Mouse (Mus musculus) liver, adult 2 months (tissue): ENCODE measurements around the gene Ttc27.

ENCODE experiments used
- CTCF ChIP-seq: fragments of 200-500 bp; IDR thresholded peaks from 2 replicates; pipeline ENCODE4 v1.5.1; 2011; ENCODE audit warnings: low read depth, low read length, control low read depth
- POLR2A ChIP-seq: fragments of 200-500 bp; IDR thresholded peaks from 2 replicates; pipeline ENCODE4 v1.6.1; 2011; ENCODE audit warnings: low read length, control low read depth; ENCODE audit not compliant: insufficient read depth; ENCODE audit errors: extremely low read depth

DNA sequence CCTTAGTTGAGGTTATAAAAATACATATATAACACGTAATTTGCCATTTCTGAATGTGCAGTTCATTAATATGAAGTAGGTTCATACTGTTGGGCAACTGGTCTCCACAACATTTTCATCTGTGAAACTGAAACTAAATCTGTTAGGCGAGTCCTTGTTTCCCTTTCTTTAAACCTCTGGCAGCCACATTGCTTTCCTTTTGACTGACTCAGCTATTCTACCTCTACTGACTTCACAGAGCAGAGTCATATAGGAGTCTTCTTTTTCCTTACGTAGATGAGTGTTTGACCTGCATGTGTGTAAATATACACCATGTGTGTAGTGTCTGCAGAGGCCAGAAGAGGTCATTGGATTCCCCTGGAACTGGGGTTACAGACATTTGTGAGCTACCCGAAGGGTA is 85.2 kb downstream of the Ttc27 start:
- TF ChIP-seq CTCF (no peak), POLR2A (no peak)
